Mouse (Mus musculus) limb, embryonic 11.5 days (tissue): ENCODE data around the gene Gm128. TPM values are rescaled to one million over a fixed set of nuclear protein-coding genes. Genes with fewer than 3 reads are reported as not detected.

ENCODE experiments used
- ATAC-seq: fragments of 200-750 bp; cut with Nextera tagmentation; 2 replicates; pipeline ENCODE4 v1.8.0; 2017; ENCODE audit warnings: low read depth; ENCODE audit not compliant: insufficient number of reproducible peaks, low FRiP score, low TSS enrichment
- DNase-seq: peaks from one replicate; pipeline ENCODE4 v3.0.0-alpha.2; 2015; ENCODE audit warnings: low spot score
- H3K27ac ChIP-seq: fragments of 300-500 bp; sonication (generic); replicated peaks from 2 replicates; pipeline ENCODE4 v1.5.1; 2014; ENCODE audit warnings: low read depth, mild to moderate bottlenecking, low read length
- H3K27me3 ChIP-seq: fragments of 300-500 bp; sonication (generic); 2 replicates; pipeline ENCODE4 v1.6.1; 2014; ENCODE audit warnings: mild to moderate bottlenecking, low read length, mixed read lengths; ENCODE audit not compliant: control insufficient read depth, insufficient read depth
- H3K36me3 ChIP-seq: fragments of 300-500 bp; sonication (generic); 2 replicates; pipeline ENCODE4 v1.6.1; 2014; ENCODE audit warnings: mild to moderate bottlenecking, low read length, moderate library complexity, mixed read lengths; ENCODE audit not compliant: control insufficient read depth, insufficient read depth
- H3K4me1 ChIP-seq: fragments of 300-500 bp; sonication (generic); 2 replicates; pipeline ENCODE4 v1.6.1; 2014; ENCODE audit warnings: low read length, mixed read lengths; ENCODE audit not compliant: control insufficient read depth, insufficient read depth
- H3K4me2 ChIP-seq: fragments of 300-500 bp; sonication (generic); 2 replicates; pipeline ENCODE4 v1.6.1; 2014; ENCODE audit warnings: low read depth, mild to moderate bottlenecking, moderate library complexity; ENCODE audit not compliant: severe bottlenecking
- H3K4me3 ChIP-seq: fragments of 300-500 bp; sonication (generic); 2 replicates; pipeline ENCODE4 v1.5.1; 2014; ENCODE audit warnings: low read depth, low read length
- H3K9ac ChIP-seq: fragments of 300-500 bp; sonication (generic); 2 replicates; pipeline ENCODE4 v1.6.1; 2014; ENCODE audit warnings: mild to moderate bottlenecking, low read length
- H3K9me3 ChIP-seq: fragments of 300-500 bp; sonication (generic); 2 replicates; pipeline ENCODE4 v1.6.1; 2016; ENCODE audit warnings: low read length; ENCODE audit not compliant: control insufficient read depth
- WGBS: fragments of 180-500 bp; shearing (Covaris S2); extraction: QIAGEN DNeasy Blood & Tissue Kit; methylation state at CpG from one replicate; pipeline ENCODE4 v1.1.7; 2014; 5-methylcytosine and 5-hydroxymethylcytosine counted together
- polyA plus RNA-seq: library from polyadenylated mRNA; unstranded; fragments of >200 nt; fragmentation: Nextera tagmentation; extraction: Ambion mirVana; gene quantifications from 2 replicates; pipeline ENCODE4 v1.2.1, GENCODE M21; 2014

Gm128 gene
- polyA plus RNA-seq, 1 experiment from 2014 or later, result 0.53 TPM

- no peak for DNase-seq
- Histone ChIP-seq H3K27ac (no peak overlapping the region), H3K9ac (no peak overlapping the region), H3K27me3 (no peaks in the 10 kb centered on the region), H3K36me3 (no peaks in the 10 kb centered on the region), H3K4me2 (no peak overlapping the region), H3K4me1 (no peaks in the 10 kb centered on the region), H3K9me3 (no peaks in the 10 kb centered on the region), H3K4me3 (no peak overlapping the region)
- no peak for ATAC-seq
- whole genome bisulfite sequencing, result 89% methylated on average over 1 of the region's 1 CpGs
These were observed 35.8 kb upstream of the Gm128 start for GRCm38 (mm10) chr3:95277149-95277551.

GRCm38 (mm10) chr3:95276428-95276934 is 35.1 kb upstream of the Gm128 start:
- WGBS, result 77% methylated on average over 5 of the region's 5 CpGs
- H3K36me3 ChIP-seq, result no peaks in the 10 kb centered on the region
- H3K4me2 ChIP-seq, result no peak overlapping the region
- H3K27me3 ChIP-seq, result no peaks in the 10 kb centered on the region
- DNase-seq (no peak), ATAC-seq (no peak)
- no peak overlapping the region for H3K9ac ChIP-seq
- H3K27ac ChIP-seq, result no peak overlapping the region
- no peaks in the 10 kb centered on the region for H3K4me1 ChIP-seq
- H3K4me3 ChIP-seq, result no peak overlapping the region
- no peaks in the 10 kb centered on the region for H3K9me3 ChIP-seq

- no peak overlapping the region for H3K4me2 ChIP-seq
- no peaks in the 10 kb centered on the region for H3K27me3 ChIP-seq
- H3K4me1 ChIP-seq, result no peaks in the 10 kb centered on the region
- H3K4me3 ChIP-seq, result no peak overlapping the region
- H3K27ac ChIP-seq, result no peak overlapping the region
- no peak for ATAC-seq
- no peak for DNase-seq
- no peaks in the 10 kb centered on the region for H3K36me3 ChIP-seq
- no peaks in the 10 kb centered on the region for H3K9me3 ChIP-seq
- no peak overlapping the region for H3K9ac ChIP-seq
- WGBS, result 81% methylated on average over 6 of the region's 6 CpGs
These were observed 33.8 kb upstream of the Gm128 start for GRCm38 (mm10) chr3:95275161-95275560.

- no peak for ATAC-seq
- WGBS, result 94% methylated on average over 4 of the region's 4 CpGs
- no peak overlapping the region for H3K4me2 ChIP-seq
- H3K9ac ChIP-seq, result no peak overlapping the region
- DNase-seq, result no peak
- no peak overlapping the region for H3K4me3 ChIP-seq
- H3K4me1 ChIP-seq, result no peaks in the 10 kb centered on the region
- H3K27me3 ChIP-seq, result no peaks in the 10 kb centered on the region
- no peak overlapping the region for H3K27ac ChIP-seq
- no peaks in the 10 kb centered on the region for H3K36me3 ChIP-seq
- no peaks in the 10 kb centered on the region for H3K9me3 ChIP-seq
These were observed 33.1 kb upstream of the Gm128 start for GRCm38 (mm10) chr3:95274453-95274852.

GRCm38 (mm10) chr3:95273471-95273870 is 32.1 kb upstream of the Gm128 start:
- H3K27me3 ChIP-seq, result no peaks in the 10 kb centered on the region
- ATAC-seq (no peak), DNase-seq (no peak)
- WGBS, result 90% methylated on average over 5 of the region's 5 CpGs
- no peaks in the 10 kb centered on the region for H3K9me3 ChIP-seq
- H3K9ac ChIP-seq, result no peak overlapping the region
- H3K4me2 ChIP-seq, result no peak overlapping the region
- no peak overlapping the region for H3K4me3 ChIP-seq
- H3K36me3 ChIP-seq, result no peaks in the 10 kb centered on the region
- H3K4me1 ChIP-seq, result no peaks in the 10 kb centered on the region
- no peak overlapping the region for H3K27ac ChIP-seq

GRCm38 (mm10) chr3:95270766-95271364 is 29.5 kb upstream of the Gm128 start:
- no peaks in the 10 kb centered on the region for H3K4me1 ChIP-seq
- peaks cover 5% of the 10 kb centered on the region; the same call in 1 of the 2 replicates for H3K36me3 ChIP-seq
- no peak overlapping the region for H3K27ac ChIP-seq
- DNase-seq, result no peak
- 90% methylated on average over 12 of the region's 12 CpGs for WGBS
- no peaks in the 10 kb centered on the region for H3K9me3 ChIP-seq
- no peak overlapping the region for H3K9ac ChIP-seq
- H3K27me3 ChIP-seq, result no peaks in the 10 kb centered on the region
- H3K4me2 ChIP-seq, result no peak overlapping the region
- H3K4me3 ChIP-seq, result no peak overlapping the region
- ATAC-seq, result no peak

- Histone ChIP-seq H3K9ac (no peak overlapping the region), H3K9me3 (no peaks in the 10 kb centered on the region), H3K27me3 (no peaks in the 10 kb centered on the region), H3K4me2 (no peak overlapping the region), H3K4me1 (no peaks in the 10 kb centered on the region), H3K4me3 (no peak overlapping the region), H3K36me3 (peaks cover 5% of the 10 kb centered on the region; the same call in 1 of the 2 replicates), H3K27ac (no peak overlapping the region)
- DNase-seq (no peak), ATAC-seq (no peak)
- whole genome bisulfite sequencing, result 94% methylated on average over 5 of the region's 5 CpGs
These were observed 28.4 kb upstream of the Gm128 start for GRCm38 (mm10) chr3:95269789-95270188.

GRCm38 (mm10) chr3:95267855-95268254 is 26.5 kb upstream of the Gm128 start:
- peaks cover 5% of the 10 kb centered on the region; the same call in 1 of the 2 replicates for H3K36me3 ChIP-seq
- DNase-seq (no peak), ATAC-seq (no peak)
- H3K27ac ChIP-seq, result no peak overlapping the region
- H3K4me1 ChIP-seq, result no peaks in the 10 kb centered on the region
- H3K9ac ChIP-seq, result no peak overlapping the region
- no peaks in the 10 kb centered on the region for H3K27me3 ChIP-seq
- no peak overlapping the region for H3K4me3 ChIP-seq
- H3K9me3 ChIP-seq, result no peaks in the 10 kb centered on the region
- no peak overlapping the region for H3K4me2 ChIP-seq

- H3K9me3 ChIP-seq, result no peaks in the 10 kb centered on the region
- no peak overlapping the region for H3K4me3 ChIP-seq
- no peak overlapping the region for H3K9ac ChIP-seq
- no peak for ATAC-seq
- no peak for DNase-seq
- 97% methylated on average over 3 of the region's 3 CpGs for WGBS
- H3K4me2 ChIP-seq, result no peak overlapping the region
- H3K36me3 ChIP-seq, result peaks cover 5% of the 10 kb centered on the region; the same call in 1 of the 2 replicates
- no peaks in the 10 kb centered on the region for H3K4me1 ChIP-seq
- no peaks in the 10 kb centered on the region for H3K27me3 ChIP-seq
- no peak overlapping the region for H3K27ac ChIP-seq
These were observed 24.7 kb upstream of the Gm128 start for GRCm38 (mm10) chr3:95266052-95266451.
